Mouse (Mus musculus): ENCODE results near the gene H2-M5. TPM values are rescaled to one million over a fixed set of nuclear protein-coding genes. Genes with fewer than 3 reads are reported as not detected.
A peak's percentile ranks its signal among the peaks of the same experiment; 100 is the strongest.
"Not testable (repeated sequence)": the region's sequence is repeated elsewhere in the genome, so short reads cannot be mapped to it uniquely, and the experiment has no call there.

Gene H2-M5
- total RNA-seq, 2 experiments from 2014 or later, result 0.15 to 0.31 TPM

- no peak for DNase-seq
- intact Hi-C loops (cut with DNase I), result loop anchor here (5.0 kb wide), 1 partner anchor 52 kb away; the partner anchor contains the start of gene Gabbr1
Observed at GRCm38 (mm10) chr17:36995448-36995847, 6.1 kb upstream of the H2-M5 start.

GRCm38 (mm10) chr17:36994528-36994927 lies 5.2 kb upstream of the H2-M5 start:
- DNase-seq, result no peak
- intact Hi-C loops (cut with DNase I), result no loop called here

GRCm38 (mm10) chr17:36993770-36994325 lies 4.5 kb upstream of the H2-M5 start:
- intact Hi-C loops (cut with DNase I), result no loop called here
- DNase-seq, result no peak

- intact Hi-C loops (cut with DNase I), result no loop called here
- no peak for DNase-seq
Observed at GRCm38 (mm10) chr17:36992336-36993104, 3.2 kb upstream of the H2-M5 start.

GRCm38 (mm10) chr17:36990630-36991029 lies 1.3 kb upstream of the H2-M5 start:
- intact Hi-C loops (cut with DNase I); DNase-seq: not testable (repeated sequence)

- intact Hi-C loops (cut with DNase I), result no loop called here
- DNase-seq, result no peak
Observed at GRCm38 (mm10) chr17:36988475-36988874, 862 bp downstream of the H2-M5 start.

GRCm38 (mm10) chr17:36982253-36983155 lies 6.8 kb downstream of the H2-M5 start:
- DNase-seq, result no peak
- intact Hi-C loops (cut with DNase I), result no loop called here

- intact Hi-C loops (cut with DNase I), result no loop called here
- no peak for DNase-seq
Observed at GRCm38 (mm10) chr17:36981845-36982244, 7.5 kb downstream of the H2-M5 start.

GRCm38 (mm10) chr17:36981221-36981813 lies 8.0 kb downstream of the H2-M5 start, which contains the start of gene 2410137M14Rik:
Gene 2410137M14Rik (minus strand): TSS chr17:36981237.
- intact Hi-C loops (cut with DNase I), result no loop called here
- DNase-seq, result peak in 1 of 2 experiments; percentile 5

GRCm38 (mm10) chr17:36973271-36973787 lies 16.0 kb downstream of the H2-M5 start:
- intact Hi-C loops (cut with DNase I), result no loop called here
- DNase-seq, result no peak

GRCm38 (mm10) chr17:36972791-36973190 lies 16.5 kb downstream of the H2-M5 start:
- intact Hi-C loops (cut with DNase I), result no loop called here
- DNase-seq, result no peak

- no peak for DNase-seq
- intact Hi-C loops (cut with DNase I), result no loop called here
Observed at GRCm38 (mm10) chr17:36971172-36971850, 18.0 kb downstream of the H2-M5 start.

GRCm38 (mm10) chr17:36970316-36970890 lies 18.9 kb downstream of the H2-M5 start:
- DNase-seq, result no peak
- intact Hi-C loops (cut with DNase I), result no loop called here

GRCm38 (mm10) chr17:36966875-36967274 lies 22.5 kb downstream of the H2-M5 start:
- no peak for DNase-seq
- intact Hi-C loops (cut with DNase I), result no loop called here

GRCm38 (mm10) chr17:36961125-36961524 lies 28.2 kb downstream of the H2-M5 start:
- no peak for DNase-seq
- intact Hi-C loops (cut with DNase I), result no loop called here

GRCm38 (mm10) chr17:36958884-36959283 lies 30.5 kb downstream of the H2-M5 start:
- intact Hi-C loops (cut with DNase I), result loop anchor here (5.0 kb wide), 1 partner anchor 42 kb away; no protein-coding TSS in a partner anchor
- DNase-seq, result peak in 1 of 2 experiments; percentile 10

- intact Hi-C loops (cut with DNase I), result loop anchor here (5.0 kb wide), 1 partner anchor 41 kb away; no protein-coding TSS in a partner anchor
Observed at GRCm38 (mm10) chr17:36957999-36958743, 31.2 kb downstream of the H2-M5 start, which contains the start of the genes Znrd1 and Znrd1as. Gene Znrd1 (minus strand): TSS chr17:36958559. Gene Znrd1as (plus strand): TSS chr17:36958592.

GRCm38 (mm10) chr17:36953062-36953461 lies 36.3 kb downstream of the H2-M5 start:
- no peak for DNase-seq
- intact Hi-C loops (cut with DNase I), result loop anchor here (5.0 kb wide), 1 partner anchor 111 kb away; no protein-coding TSS in a partner anchor

More at GRCm38 (mm10) chr17:36957999-36958743, 31.2 kb downstream of the H2-M5 start, which contains the start of the genes Znrd1 and Znrd1as:
- peak; percentile 94 for DNase-seq
